Mouse (Mus musculus) ovary, adult 18-20 months (tissue): ENCODE measurements at regions not wholly inside any gene's neighbourhood (a gene's known extent, or its start where the extent isn't known, plus 50 kb on each side); places are given as distances from the start of the nearest gene placed in this dataset.

ENCODE experiments used
- DNase-seq: peaks from one replicate; pipeline ENCODE4 v3.0.0; 2022; ENCODE audit warnings: low spot score, mixed read lengths

- no peak for DNase-seq
Observed at GRCm38 (mm10) chr8:8484546-8484945, 176.5 kb downstream of the Efnb2 start.

GRCm38 (mm10) chr8:8482707-8483480 is 178.1 kb downstream of the Efnb2 start:
- no peak for DNase-seq

DNA sequence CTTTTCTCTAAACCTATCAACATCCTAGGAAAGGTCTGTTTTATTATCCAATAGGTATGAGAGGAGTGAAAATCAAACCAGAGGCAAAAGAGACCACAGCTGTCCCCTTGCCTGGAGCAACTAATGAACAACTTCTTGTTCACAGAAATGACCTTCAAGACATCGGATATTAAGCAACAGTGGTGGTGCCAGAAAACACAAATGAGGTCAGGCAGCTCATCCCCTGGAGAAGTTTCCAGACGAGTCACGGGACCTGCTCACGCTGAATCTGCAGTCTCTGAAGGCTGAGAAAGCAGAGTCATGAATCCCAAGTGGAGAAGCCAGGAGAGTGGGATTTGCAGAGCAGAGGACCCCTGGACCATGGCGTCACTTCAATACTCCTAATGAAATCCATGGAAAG is 183.6 kb downstream of the Efnb2 start:
- DNase-seq: peak; percentile 37

- DNase-seq: no peak
Observed at GRCm38 (mm10) chr8:8468552-8468951, 192.5 kb downstream of the Efnb2 start.

- no peak for DNase-seq
Observed at GRCm38 (mm10) chr8:8466526-8467244, 194.4 kb downstream of the Efnb2 start.

DNA sequence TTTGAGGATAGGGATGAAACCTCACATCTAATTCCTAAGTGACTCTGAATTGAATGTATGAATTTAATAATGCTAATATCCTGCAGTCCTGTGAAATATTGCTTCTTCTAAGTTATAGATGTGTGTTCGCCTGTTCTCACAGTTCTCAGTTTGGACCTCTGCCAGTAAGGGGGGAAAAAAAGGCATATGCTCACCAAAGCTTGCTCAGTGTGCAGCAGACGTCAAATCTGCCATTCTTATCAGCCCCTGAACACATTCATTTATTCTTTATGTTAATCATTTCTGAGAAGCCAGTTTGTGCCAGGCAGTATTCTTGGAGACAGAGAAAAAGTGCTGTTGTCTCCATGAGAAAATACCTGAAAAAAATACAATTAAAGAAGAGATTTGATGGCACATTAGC is 198.6 kb downstream of the Efnb2 start:
- no peak for DNase-seq

- no peak for DNase-seq
Observed at GRCm38 (mm10) chr8:8457536-8457935, 203.5 kb downstream of the Efnb2 start.

GRCm38 (mm10) chr8:8453944-8454343 is 207.1 kb downstream of the Efnb2 start:
- no peak for DNase-seq

DNA sequence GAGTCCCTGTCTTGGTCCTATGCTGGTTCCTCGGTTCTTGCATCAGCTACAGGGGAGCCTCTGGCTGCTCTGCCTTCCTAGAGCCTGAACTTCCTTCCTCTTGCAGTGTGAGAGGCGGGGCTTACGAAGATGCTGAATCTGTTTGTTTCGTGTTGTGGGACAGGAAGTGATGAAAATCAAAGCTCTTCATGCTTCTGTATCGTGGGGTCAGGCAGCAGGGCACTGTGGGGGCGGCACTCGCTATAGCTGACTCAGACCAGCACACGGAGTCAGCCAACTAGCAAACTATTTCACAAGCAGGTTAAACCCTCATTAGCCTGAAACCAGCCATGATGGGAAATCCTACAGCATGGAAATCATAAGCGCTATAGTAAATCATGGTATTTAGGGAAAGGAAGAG is 208.8 kb downstream of the Efnb2 start:
- DNase-seq: no peak

DNA sequence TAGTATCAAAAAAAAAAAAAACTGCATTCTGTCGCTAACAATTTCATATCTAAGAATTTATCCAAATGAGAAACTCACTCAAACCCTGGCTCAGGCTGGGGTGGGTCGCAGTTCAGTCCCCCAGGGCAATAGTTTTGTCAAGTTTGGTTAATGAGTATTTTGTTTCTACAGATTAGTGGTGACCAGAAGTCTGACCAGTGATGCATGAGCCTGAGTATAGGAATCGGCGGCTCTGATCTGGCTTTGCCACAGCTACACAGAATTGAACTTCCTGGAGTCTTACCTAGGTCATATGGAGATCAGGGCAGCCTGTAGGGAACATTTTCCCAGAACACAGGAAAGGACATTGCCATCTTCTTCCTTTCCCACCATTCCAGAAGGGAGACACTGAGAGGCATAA is 212.1 kb downstream of the Efnb2 start:
- no peak for DNase-seq

- DNase-seq: no peak
Observed at GRCm38 (mm10) chr8:8441568-8441967, 219.5 kb downstream of the Efnb2 start.

DNA sequence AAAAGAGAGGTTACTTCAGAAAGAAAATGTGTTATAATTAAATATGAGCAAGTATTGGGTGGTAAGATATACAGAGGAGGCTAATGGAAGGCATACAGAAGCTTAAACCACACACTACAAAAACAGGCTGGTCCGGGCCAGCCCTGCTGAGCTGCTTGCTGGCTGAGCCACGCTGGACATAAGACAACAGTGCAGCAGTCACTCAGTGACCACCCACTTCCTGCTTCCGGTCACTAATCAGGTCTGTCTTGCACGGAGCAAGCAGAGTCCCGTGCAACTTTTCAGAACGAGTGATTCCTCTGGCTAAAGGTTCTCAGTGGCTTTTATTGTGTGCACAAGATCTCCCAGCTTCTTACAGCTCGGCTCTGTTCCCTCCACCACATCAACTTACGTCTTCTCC is 220.1 kb downstream of the Efnb2 start:
- no peak for DNase-seq

DNA sequence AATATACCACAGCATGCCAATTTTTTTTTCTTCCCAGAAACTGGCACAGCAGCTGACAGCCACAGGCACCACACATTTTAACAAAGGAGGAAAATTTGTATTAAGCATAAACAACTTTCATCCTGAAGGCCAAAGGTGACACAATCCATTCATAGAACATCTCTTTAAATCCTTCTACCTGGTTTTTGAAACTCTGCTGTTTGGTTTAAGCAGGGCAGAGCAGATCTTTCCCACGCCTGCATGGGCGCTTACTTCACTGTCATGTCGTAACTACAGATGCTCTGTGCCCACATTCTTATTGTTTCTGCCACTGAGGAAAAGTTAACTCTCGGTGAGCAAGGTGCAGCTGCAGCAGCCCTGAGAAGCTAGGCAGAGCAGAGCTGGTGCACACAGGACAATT is 234.8 kb downstream of the Efnb2 start:
- DNase-seq: no peak

DNA sequence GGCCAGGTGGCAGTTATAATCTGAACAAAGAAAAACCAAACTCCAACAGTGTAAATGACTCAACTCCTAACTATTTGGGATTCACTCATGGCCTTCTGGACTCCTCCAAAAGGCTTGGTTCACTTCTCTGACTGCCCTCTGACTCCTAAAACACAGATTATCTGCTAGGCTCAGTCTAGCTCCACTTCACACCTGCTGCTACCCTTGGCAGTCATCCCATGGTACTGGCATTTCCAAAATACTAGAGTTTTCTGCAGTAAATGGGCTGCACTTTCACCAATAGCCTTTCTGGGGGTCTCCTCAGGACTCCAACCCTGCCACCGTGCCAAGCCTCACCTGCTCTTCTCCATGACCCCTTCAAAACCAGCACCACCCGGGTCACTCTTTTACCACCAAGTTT is 237.6 kb downstream of the Efnb2 start:
- DNase-seq: no peak

DNA sequence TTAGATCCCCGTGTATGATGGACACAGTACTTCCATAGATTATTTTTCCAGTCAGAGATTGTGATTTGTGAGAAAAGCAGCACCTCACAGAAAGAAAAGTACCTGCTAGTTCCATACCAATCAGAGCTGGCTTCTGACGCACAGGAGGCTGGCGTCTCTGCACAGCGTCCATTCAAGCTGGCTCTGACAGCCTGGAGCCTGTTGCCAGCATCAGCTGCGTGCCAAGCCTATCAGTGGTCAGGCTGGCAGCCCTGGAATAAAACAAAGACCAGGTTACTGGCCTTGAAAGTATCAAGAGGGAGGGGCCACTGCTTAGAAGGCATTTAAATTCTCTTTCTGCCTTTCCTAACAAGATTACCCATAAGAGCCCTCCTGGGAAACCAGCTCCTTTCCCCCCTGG is 239.3 kb downstream of the Efnb2 start:
- DNase-seq: peak; percentile 16

DNA sequence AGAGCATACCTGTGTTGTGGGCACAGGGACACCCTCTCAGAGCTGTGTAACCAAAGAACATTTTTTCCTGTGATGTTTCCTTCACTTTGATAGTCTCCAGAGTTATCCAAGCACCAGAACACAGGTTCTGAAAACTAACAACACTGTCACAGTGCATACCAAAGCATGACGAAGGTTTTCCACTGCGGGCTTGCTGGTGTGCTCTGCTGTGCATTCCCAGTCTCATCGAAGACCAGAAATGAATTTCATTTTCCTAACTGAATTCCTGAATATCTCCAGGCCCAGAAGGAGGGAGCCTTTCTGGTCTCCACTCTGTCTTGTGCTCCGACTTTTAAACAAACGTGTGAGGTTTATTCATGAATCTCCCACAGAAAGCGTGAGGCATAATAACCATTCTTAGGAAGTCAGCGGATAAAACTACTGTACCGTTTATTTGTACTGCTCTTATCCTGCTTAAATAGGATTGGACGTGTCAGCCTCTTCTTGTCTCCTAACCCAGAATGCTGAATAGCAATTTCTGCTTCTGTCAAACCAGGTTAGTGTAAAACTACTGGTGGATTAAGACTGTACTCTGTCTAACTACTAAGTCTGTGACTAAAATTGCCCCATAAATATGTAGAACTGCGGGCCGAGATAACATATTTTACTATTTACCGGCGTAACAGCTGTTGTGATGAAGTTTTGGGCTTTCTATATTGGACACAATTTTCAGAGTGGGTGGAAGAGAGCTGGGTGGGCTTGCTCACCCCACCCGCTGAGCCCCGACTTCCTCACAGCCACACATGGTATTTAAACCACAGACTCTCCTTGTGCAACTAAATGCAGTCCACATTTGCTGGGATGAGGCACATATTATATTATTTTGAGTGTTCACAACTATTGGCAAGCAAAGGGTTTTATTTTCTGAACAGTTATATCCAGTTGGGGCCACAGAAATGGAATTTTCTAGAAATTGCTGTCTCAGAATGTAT is 241.4 kb downstream of the Efnb2 start:
- no peak for DNase-seq

- DNase-seq: no peak
Observed at GRCm38 (mm10) chr8:8418929-8419328, 242.1 kb downstream of the Efnb2 start.

DNA sequence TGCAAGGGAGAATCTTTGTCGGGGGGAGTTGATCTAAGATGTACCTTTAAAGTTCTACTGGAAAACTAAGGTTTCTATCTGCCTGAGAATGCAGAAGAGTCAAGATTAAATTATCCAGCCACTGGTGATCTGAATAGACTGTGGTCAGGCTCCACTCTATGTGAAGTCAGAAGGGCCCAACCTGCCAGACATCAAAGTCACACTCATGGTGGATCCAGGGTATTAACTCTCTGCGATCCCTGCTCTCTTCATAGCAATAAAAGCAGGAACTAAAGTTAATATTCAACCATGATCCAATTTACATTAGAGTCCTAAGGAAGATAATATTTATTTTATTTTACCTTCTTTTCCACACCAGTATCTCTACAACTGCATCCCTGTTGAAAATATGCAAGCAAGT is 242.5 kb downstream of the Efnb2 start:
- DNase-seq: no peak

- no peak for DNase-seq
Observed at GRCm38 (mm10) chr8:8416092-8416701, 244.8 kb downstream of the Efnb2 start.

DNA sequence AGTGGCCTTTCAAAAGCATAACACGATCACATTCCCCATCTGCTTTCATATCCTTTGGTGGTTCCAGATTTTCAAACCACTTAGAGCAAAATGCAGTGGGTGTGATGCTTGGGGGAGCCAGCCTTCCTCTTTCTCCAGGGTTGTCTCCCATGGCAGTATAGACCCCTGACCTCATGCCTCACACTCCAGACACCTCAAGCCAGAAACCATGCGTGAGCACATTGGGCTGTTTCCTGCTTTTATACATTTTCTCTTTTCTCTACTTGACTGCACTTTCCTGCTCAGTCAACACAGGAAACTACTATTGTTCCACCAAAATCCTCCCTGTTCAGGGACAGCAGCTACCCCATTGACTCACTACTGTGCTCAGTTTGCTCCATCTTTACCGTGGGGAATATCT is 253.7 kb downstream of the Efnb2 start:
- DNase-seq: no peak

DNA sequence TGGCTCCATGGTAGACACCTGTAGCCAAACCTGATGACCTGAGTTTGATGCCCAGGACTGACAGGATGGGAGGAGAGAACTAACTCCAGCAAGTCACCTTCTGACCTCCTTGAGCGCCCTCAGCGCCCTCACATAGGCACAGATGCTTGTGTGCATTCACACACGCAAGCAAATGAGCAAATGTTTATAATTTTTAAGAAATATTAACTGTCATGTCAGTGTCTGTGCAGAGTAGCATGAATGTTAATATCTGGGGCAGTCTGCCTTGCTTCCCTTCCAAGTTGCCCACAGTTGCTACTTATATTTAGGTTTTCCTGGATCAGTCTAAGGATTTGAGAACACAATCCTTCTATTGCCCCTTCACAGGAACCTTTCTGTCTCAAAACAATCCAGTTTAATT is 257.6 kb downstream of the Efnb2 start:
- DNase-seq: no peak

- DNase-seq: no peak
Observed at GRCm38 (mm10) chr8:8392303-8392702, 268.7 kb downstream of the Efnb2 start.
